Mouse (Mus musculus): ENCODE measurements around the gene Aqp6.

Aqp6 gene

GRCm38 (mm10) chr15:99600986-99601822 lies at the start of gene Aqp6:
Gene Aqp6 (plus strand): TSS chr15:99601400.
- DNase-seq (ENCODE audit: low spot score), result no peak

DNA sequence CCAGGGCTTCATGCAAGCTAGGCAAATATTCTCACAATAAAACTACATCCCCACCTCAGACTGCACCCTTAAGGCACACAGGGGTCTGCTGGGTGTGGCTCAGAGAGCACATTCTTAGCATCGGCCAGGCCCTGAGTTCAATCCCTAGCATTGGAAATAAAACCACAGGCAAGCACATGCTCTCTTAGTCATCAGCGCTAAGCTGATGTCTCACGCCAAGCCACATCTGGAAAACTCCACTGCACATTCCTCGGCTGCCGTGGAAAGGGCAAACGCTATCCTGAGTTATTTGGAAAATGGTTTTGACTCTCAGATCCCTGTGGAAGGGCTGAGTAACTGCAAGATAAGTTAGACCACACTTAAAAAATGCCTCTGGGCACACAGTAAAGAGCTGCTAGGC lies 47.4 kb upstream of the Aqp6 start:
- no peak for DNase-seq (ENCODE audit: low spot score)

DNA sequence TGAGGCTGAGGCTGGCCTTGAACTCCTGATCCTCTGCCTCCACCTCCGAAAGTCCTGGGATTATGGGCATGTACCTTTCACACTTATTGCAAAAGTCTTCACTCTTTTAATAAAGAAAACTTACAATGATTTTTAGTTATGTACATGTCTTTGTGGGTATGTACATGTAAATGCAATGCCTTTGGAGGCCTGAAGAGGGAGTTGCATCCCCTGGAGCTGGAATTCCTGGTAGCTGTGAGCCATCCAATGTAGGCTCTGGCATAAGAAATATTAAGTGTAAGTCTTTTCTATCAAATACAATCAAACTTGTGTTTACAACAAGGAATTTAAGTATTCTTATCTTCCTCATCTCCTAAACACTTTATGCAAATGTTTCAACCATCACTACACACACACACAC lies 42.3 kb upstream of the Aqp6 start:
- DNase-seq (ENCODE audit: low spot score), result no peak

GRCm38 (mm10) chr15:99560246-99560645 lies 41.0 kb upstream of the Aqp6 start:
- no peak for DNase-seq (ENCODE audit: low spot score)

GRCm38 (mm10) chr15:99567371-99567770 lies 33.8 kb upstream of the Aqp6 start:
- no peak for DNase-seq (ENCODE audit: low spot score)

GRCm38 (mm10) chr15:99568682-99569081 lies 32.5 kb upstream of the Aqp6 start:
- no peak for DNase-seq (ENCODE audit: low spot score)

DNA sequence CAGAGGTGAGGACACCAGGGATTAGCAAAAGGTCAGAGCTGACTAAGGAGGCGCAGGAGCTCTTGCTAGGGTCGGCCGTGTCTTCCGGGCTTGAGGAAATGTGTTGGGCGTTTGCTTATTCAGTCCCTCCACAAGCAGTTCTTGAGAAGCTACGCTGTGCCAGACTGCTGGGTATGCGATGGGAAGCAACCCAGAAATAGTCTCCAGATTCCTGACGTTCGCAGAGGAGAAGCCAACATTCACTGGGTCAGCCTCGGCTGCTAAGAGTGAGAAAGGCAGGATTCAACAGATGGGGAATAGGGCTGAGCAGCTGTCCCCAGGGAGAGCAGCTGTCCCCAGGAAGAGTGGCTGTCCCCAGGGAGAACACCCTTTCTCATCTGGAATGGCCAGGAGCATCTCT lies 32.1 kb upstream of the Aqp6 start:
- no peak for DNase-seq (ENCODE audit: low spot score)

- no peak for DNase-seq (ENCODE audit: low spot score)
Measured at GRCm38 (mm10) chr15:99578802-99579485, 22.3 kb upstream of the Aqp6 start, which contains the start of gene Aqp2. Gene Aqp2 (plus strand): TSS chr15:99579055.

- DNase-seq (ENCODE audit: low spot score), result no peak
Measured at GRCm38 (mm10) chr15:99583463-99584344, 17.5 kb upstream of the Aqp6 start.

- no peak for DNase-seq (ENCODE audit: low spot score)
Measured at GRCm38 (mm10) chr15:99584407-99585202, 16.6 kb upstream of the Aqp6 start.

DNA sequence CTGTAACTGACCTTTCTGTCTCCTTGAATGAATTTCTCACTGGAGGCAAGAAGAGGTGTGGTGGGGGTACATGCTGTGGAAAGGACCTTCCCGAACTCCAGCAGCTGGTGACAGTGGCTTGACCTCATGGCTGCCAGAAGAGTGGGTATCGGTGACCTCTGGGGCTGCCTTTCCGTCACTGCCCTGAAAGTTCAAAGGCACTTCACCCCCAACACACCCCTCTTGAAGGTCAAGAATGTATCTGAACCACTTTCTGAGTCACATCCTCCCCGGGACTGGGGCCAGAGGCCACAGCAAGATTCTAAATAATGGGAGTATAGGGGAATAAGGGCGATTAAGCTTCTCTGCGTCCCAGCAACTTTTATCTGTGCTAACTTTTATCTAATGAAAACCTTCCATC lies 15.5 kb upstream of the Aqp6 start:
- DNase-seq (ENCODE audit: low spot score), result no peak

GRCm38 (mm10) chr15:99586525-99586924 lies 14.7 kb upstream of the Aqp6 start:
- no peak for DNase-seq (ENCODE audit: low spot score)

DNA sequence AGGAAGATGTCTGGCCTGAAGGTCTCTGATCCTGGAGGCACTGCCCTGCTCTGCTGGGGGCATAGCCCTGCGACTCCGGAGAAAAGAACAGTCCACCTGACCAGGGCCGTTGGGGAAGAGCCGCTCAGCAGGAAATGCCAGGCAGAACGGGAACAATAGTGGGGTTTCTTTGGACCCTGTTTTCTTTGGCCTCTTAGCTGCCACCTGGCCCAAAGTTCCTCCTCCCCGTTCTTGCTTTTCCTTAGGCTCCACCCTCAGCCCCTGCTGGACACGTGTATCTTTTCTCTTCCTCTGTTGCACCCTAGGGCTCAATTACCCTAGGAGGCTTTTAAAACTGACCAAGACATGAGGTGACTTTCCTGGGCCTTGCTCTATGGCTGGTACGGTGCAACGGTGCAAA lies 12.0 kb upstream of the Aqp6 start:
- no peak for DNase-seq (ENCODE audit: low spot score)

DNA sequence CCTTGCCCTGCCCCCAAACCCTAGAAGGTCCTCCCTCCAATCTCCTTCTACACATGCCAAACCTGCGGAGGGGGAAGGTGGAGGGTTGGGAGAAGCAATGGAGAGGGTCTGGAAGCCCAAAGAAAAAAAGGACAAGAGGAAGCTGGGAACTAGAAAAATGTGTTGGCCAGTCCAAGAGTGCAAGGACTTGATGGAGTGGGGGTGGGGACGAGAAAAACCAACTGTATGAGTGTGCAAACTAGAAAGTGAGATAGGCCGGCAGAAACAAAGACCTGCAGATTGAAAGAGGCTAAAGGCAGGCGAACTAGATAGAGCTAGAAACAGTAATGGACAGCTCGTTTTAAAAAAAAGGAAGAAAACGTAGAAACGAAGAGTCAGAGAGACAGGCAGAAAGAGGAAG lies 11.5 kb upstream of the Aqp6 start:
- no peak for DNase-seq (ENCODE audit: low spot score)

DNA sequence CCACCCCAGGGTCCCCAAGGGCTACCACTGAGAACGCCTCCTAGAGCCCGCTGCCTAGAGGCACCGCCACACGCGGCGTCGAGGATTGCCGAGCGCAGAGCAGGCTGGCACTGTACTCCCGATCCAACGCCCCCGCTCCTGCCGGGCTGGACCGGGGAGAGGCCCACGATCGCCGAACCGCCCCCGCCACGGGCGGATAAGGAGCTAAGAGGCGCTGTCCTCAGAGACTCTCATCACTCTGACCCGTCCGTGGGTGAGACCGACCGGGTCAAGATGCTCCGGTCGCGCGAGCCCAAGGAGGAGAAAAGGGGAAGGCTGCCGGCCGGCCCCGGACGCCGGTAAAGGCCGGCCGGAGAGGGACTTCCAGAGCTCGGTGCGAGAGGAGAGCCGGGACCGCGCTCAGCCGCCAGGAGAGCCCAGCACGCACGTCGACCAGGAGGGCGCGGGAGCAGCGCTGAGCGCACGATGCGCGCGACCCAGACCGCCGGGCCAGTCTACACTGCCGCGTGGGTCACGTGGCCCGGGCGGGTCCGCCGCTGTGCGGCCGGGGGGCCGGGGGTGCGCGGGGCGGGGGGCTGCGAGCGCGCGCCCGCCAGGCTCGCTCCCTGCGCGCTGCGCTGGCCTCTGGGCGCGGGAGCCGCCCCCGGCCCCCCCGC lies 10.6 kb upstream of the Aqp6 start, which contains the start of gene Aqp5:
Aqp5 (plus strand) TSS at position 354 of the 656 bp plus-strand sequence.
- no peak for DNase-seq (ENCODE audit: low spot score)

GRCm38 (mm10) chr15:99592177-99592576 lies 9.0 kb upstream of the Aqp6 start:
- no peak for DNase-seq (ENCODE audit: low spot score)

GRCm38 (mm10) chr15:99592877-99593276 lies 8.3 kb upstream of the Aqp6 start:
- no peak for DNase-seq (ENCODE audit: low spot score)

GRCm38 (mm10) chr15:99594951-99595350 lies 6.2 kb upstream of the Aqp6 start:
- no peak for DNase-seq (ENCODE audit: low spot score)

- no peak for DNase-seq (ENCODE audit: low spot score)
Measured at GRCm38 (mm10) chr15:99596056-99596687, 5.0 kb upstream of the Aqp6 start.

DNA sequence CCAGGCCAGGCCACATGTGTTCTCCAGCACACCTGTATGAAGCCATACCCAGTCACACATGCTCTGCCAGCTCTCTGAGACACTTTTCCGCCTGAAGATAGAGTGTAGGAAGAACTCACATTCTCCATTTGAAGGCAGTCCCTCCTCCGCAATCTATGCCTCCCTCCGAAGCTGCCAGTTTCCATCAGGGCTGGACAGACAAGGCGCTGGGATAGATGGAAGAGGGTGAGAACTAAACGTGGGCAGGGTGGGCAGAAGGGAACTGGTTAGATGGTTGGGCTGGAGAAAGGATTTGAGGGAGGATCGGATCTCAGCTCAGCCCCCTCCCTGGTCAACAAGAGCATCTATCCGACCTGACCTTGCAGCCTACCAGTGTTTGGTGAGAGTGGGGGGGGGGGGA lies 4.4 kb upstream of the Aqp6 start:
- DNase-seq (ENCODE audit: low spot score), result no peak

DNA sequence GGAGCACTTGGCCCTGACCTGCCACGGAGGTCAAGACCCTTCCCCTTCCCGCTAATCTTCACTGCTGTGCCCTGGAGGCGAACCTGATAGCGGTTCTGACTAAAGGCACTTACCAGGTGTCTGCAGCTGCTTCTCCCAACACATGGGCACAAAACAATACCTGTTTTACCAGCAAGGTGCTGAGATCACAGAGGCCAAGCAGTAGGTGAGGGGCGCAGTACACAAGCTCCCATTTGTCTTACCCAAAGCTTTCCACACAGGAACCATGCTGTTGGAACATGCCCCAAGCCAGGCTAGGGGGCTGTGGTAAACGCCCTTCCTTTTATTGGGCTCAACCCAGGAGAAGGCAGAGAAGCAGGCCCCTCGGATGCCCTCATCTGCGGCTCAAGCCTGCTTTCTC lies 3.6 kb upstream of the Aqp6 start:
- DNase-seq (ENCODE audit: low spot score), result no peak

Data from urinary bladder, postnatal 10 days (tissue).